Mouse (Mus musculus) embryonic fibroblast, embryonic 13.5 days (primary cell): ENCODE data around the gene Ugt1a5. TPM values are rescaled to one million over a fixed set of nuclear protein-coding genes. Genes with fewer than 3 reads are reported as not detected.

Source experiments
- H3K27ac ChIP-seq: 2 replicates; pipeline ENCODE4 v1.5.1; 2012; ENCODE audit warnings: low read length, control low read depth, inconsistent platforms; ENCODE audit not compliant: insufficient read depth
- H3K4me1 ChIP-seq: 2 replicates; pipeline ENCODE4 v1.6.1; 2011; ENCODE audit warnings: low read length; ENCODE audit not compliant: control insufficient read depth, insufficient read depth
- H3K4me3 ChIP-seq: 2 replicates; pipeline ENCODE4 v1.5.1; 2011; ENCODE audit warnings: mild to moderate bottlenecking, control low read depth, low read length; ENCODE audit not compliant: insufficient read depth
- CTCF ChIP-seq: IDR thresholded peaks from 2 replicates; pipeline ENCODE4 v1.5.1; 2011; ENCODE audit warnings: mild to moderate bottlenecking, control low read depth, low read length, moderate library complexity, borderline replicate concordance; ENCODE audit not compliant: insufficient read depth
- POLR2A ChIP-seq: IDR thresholded peaks from 2 replicates; pipeline ENCODE4 v1.6.1; 2011; ENCODE audit warnings: low read depth, mild to moderate bottlenecking, control low read depth, low read length, moderate library complexity
- polyA plus RNA-seq: library from polyadenylated mRNA; stranded (reverse); fragments of >200 nt; gene quantifications from 2 replicates; pipeline ENCODE4 v1.2.4, GENCODE M21; 2011; ENCODE audit warnings: low read depth; ENCODE audit not compliant: missing spikeins, insufficient read length

Ugt1a5 gene
- polyA plus RNA-seq, 1 experiment = 0.39 TPM

GRCm38 (mm10) chr1:88197443-88197842 is 31.6 kb downstream of the Ugt1a5 start:
- no peak overlapping the region for H3K27ac ChIP-seq
- TF ChIP-seq POLR2A (no peak), CTCF (no peak)
- no peaks in the 10 kb centered on the region for H3K4me1 ChIP-seq
- no peak overlapping the region for H3K4me3 ChIP-seq

GRCm38 (mm10) chr1:88199996-88200395 is 34.2 kb downstream of the Ugt1a5 start:
- Histone ChIP-seq H3K4me1 (no peaks in the 10 kb centered on the region), H3K27ac (no peak overlapping the region), H3K4me3 (no peak overlapping the region)
- no peak for TF ChIP-seq POLR2A
- no peak for TF ChIP-seq CTCF

GRCm38 (mm10) chr1:88200456-88200855 is 34.6 kb downstream of the Ugt1a5 start, which contains the start of gene Ugt1a2:
TSS of gene Ugt1a2 (plus strand) at chr1:88200601.
- Histone ChIP-seq H3K27ac (no peak within 1 kb of the TSS), H3K4me1 (no peaks in the 10 kb centered on the region), H3K4me3 (no peak within 1 kb of the TSS)
- no peak for TF ChIP-seq POLR2A
- no peak for TF ChIP-seq CTCF

DNA sequence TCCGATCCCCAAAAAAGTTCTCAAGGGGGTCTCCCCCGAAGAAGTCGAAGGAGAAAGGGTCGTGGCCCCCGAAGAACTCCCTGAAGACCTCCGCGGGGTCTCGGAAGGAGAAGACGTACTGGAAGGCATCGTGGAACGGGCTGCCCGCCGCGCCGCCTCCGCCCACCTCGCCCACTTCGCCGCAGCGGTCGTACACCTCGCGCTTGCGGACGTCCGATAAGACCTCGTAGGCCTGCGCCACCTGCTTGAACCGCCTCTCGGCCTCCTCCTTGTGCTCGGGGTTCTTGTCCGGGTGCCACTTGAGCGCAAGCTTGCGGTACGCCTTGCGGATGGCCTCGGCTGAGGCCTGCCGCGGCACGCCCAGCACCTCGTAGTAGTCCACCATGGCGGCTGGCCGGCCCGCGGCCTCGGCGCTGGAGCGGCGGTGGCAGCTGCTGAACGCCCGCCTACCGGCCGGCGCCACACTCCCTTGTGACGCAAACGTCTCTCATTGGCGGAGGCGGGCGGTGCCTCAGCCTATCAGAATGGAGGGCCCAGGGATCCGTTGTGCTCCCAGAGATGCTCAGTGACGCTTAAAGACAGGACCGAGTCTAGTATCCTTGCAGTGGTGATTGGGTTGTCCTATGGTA is 39.6 kb downstream of the Ugt1a5 start, which contains the start of gene Dnajb3:
Gene Dnajb3, minus strand, starts transcription at position 489 of the 629 bp plus-strand sequence.
- Histone ChIP-seq H3K4me1 (no peaks in the 10 kb centered on the region), H3K4me3 (peak within 1 kb of the TSS; percentile 44), H3K27ac (no peak within 1 kb of the TSS)
- no peak for TF ChIP-seq CTCF
- TF ChIP-seq POLR2A = peak; percentile 76

GRCm38 (mm10) chr1:88206843-88207479 is 41.1 kb downstream of the Ugt1a5 start:
- no peak overlapping the region for H3K27ac ChIP-seq
- TF ChIP-seq POLR2A (no peak), CTCF (no peak)
- no peak overlapping the region for H3K4me3 ChIP-seq
- H3K4me1 ChIP-seq = no peaks in the 10 kb centered on the region

DNA sequence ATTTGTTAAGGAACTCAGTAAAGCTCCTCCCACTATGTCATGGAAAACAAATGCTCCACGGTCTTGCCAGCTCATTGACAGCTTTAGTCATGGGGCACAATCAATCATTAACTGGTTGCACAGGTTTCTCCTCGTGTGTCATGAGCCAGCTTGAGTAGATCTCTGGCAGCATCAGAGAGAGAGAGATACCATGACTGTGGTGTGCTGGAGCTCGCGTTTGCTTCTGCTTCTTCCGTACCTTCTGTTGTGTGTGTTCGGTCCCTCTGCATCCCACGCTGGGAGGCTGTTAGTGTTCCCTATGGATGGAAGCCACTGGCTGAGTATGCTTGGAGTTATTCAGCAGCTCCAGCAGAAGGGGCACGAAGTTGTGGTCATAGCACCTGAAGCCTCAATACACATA is 46.0 kb downstream of the Ugt1a5 start, which contains the start of gene Ugt1a1:
Gene Ugt1a1, plus strand, starts transcription at position 148 of the 400 bp plus-strand sequence.
- TF ChIP-seq POLR2A (no peak), CTCF (no peak)
- Histone ChIP-seq H3K27ac (no peak within 1 kb of the TSS), H3K4me3 (no peak within 1 kb of the TSS), H3K4me1 (no peaks in the 10 kb centered on the region)

- Histone ChIP-seq H3K4me3 (no peak overlapping the region), H3K27ac (no peak overlapping the region), H3K4me1 (no peaks in the 10 kb centered on the region)
- TF ChIP-seq CTCF (no peak), POLR2A (no peak)
Observed at GRCm38 (mm10) chr1:88212341-88213045, 46.7 kb downstream of the Ugt1a5 start.

DNA sequence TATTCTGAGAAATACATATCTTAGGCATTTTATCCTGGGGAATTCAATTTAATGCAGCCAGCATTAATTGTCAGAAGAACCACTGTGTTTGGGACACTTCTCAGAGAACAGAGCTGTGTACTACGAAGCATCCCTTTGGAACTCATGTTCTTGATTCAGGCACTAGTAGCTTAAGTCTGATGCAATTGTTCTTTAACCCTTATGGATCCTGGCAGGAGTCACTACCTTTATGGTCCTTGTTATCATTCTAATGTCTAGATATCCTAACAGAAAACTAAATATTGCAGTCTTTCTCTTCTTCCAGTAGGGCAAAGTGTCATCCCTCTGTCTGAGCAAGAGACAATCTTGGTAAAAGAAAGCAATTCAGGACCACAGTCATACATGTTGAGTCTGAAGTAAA is 47.2 kb downstream of the Ugt1a5 start:
- TF ChIP-seq CTCF (no peak), POLR2A (no peak)

DNA sequence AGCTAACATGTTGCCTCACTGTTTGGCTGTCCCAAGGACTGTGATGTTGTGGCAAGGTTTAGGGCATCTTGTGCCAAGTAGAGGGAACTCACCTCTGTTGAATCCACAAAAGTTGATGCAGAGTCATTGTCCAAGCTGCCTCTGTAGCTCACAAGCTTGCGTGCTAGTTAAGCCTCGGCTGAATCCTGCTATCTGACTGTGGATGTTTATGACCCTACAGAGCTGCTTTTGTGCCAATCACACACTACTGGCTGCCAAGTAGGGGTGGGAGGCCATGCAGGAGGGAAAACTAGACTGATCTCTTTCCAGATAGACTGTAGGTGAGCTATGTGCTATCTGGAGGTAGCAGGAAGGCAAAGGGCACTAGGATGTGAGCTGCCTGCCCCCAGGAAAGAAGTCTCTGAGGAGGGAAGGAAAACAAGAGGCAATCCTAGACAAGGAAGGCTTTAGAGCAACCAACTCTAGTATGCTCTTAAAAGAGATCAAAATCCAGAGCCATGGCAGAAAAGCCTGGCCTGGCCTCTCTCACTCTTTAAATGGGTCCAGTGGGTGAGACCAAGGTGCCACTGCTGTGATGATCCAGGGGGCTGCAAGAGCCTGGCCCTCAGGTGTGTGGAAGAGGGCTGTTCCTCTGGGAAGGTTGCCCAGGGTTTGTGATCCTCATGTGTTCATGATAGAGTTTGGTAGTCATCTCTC is 48.1 kb downstream of the Ugt1a5 start:
- no peak overlapping the region for H3K27ac ChIP-seq
- no peak overlapping the region for H3K4me3 ChIP-seq
- TF ChIP-seq CTCF (no peak), POLR2A (no peak)
- no peaks in the 10 kb centered on the region for H3K4me1 ChIP-seq

More for the DNA sequence above, 47.2 kb downstream of the Ugt1a5 start:
- Histone ChIP-seq H3K4me3 (no peak overlapping the region), H3K4me1 (no peaks in the 10 kb centered on the region), H3K27ac (no peak overlapping the region)
